Mouse (Mus musculus): ENCODE data around the gene Gm21887.
"Not testable (repeated sequence)": the region's sequence is repeated elsewhere in the genome, so short reads cannot be mapped to it uniquely, and the experiment has no call there.

Gm21887 gene

DNA sequence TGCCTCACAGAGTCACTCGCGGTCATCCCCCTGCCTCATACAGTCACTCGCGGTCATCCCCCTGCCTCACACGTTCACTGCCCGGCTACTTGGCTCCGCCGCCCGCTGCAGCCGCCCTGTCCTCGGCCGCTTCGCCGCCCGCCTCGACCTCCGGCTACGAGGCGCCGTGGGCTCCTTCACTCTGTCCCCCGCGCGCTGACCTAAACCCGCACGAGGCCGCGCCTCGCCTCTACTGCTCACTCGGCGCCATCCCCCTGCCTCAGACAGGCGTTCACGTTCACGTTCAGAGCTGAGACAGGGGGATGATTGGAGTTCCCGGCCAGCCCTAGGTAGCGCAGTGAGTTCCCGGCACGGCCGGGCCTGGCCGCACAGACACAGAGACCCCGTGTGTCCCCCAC lies 12.0 kb upstream of the Gm21887 start:
- peak; percentile 17; the same call in 1 of the 2 replicates for ATAC-seq (ENCODE audit: low TSS enrichment)

DNA sequence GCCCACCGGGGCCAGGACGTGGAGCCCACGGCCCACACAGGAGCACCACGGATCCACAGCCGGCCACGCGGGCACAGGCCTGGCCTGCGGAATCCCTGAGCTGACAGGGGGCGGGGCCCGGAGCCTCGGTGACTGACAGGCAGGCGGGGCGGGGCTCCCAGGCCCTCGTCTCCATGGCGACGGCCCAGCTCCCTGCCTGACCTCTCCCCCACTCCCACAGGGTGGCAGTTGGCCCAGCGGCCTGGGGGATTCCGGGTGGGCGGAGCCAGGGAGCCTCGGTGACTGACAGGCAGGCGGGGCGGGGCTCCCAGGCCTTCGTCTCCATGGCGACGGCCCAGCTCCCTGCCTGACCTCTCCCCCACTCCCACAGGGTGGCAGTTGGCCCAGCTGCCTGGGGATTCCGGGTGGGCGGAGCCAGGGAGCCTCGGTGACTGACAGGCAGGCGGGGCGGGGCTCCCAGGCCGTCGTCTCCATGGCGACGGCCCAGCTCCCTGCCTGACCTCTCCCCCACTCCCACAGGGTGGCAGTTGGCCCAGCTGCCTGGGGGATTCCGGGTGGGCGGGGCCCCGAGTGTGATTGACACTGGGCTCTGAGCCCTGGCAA lies 11.5 kb upstream of the Gm21887 start:
- peak; percentile 80 for ATAC-seq (ENCODE audit: low TSS enrichment)

- not testable (repeated sequence) for ATAC-seq (ENCODE audit: low TSS enrichment)
Observed at GRCm38 (mm10) chrX:169998559-169999219, 10.8 kb upstream of the Gm21887 start.

DNA sequence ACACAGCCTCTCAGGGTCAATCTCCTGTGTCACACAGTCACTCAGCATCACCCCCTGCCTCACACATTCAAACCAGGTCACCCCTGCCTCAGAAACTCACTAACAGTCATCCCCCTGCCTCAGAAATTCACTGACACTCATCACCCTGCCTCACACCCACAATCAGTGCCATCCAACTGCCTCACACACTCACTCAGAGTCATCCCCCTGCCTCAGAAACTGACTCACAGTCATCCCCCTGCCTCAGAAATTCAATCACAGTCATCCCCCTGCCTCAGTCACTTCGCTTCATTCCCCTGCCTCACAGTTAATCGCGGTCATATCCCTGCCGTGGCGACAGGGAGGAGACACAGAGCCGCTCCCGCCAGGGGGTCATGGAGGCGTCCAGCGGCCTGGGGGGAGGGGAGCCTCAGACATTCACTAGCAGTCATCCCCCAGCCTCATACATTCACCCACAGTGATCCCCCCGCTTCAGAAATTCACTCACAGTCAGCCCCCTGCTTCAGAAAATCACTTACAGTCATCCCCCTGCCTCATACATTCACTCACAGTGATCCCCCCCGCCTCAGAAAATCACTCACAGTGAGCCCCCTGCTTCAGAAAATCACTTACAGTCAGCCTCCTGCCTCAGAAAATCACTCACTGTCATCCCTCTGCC lies 10.1 kb upstream of the Gm21887 start:
- not testable (repeated sequence) for ATAC-seq (ENCODE audit: low TSS enrichment)

GRCm38 (mm10) chrX:169999912-170000641 lies 9.4 kb upstream of the Gm21887 start:
- not testable (repeated sequence) for ATAC-seq (ENCODE audit: low TSS enrichment)

DNA sequence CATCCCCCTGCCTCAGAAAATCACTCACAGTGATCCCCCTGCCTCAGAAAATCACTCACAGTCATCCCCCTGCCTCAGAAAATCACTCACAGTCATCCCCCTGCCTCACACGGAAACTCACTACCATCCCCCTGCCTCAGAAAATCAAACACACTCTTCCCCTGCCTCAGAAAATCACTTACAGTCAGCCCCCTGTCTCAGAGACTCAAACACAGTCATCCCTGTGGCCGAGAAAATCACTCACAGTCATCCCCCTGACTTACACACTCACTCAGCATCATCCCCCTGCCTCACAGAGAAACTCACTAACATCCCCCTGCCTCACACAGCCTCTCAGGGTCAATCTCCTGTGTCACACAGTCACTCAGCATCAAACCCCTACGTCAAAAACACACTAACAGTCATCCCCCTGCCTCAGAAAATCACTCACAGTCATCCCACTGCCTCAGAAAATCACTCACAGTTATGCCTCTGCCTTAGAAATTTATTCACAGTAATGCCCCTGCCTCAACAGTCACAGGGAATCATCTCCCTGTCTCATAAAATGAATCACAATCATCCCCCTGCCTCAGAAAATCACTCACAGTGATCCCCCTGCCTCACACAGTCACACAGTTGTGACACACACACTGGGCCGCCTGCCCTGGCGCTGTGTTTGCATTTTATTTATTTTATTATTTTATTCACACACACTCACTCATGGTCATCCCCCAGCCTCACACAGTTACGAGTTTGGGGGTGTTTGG lies 8.6 kb upstream of the Gm21887 start:
- not testable (repeated sequence) for ATAC-seq (ENCODE audit: low TSS enrichment)

GRCm38 (mm10) chrX:170001388-170001695 lies 8.1 kb upstream of the Gm21887 start:
- ATAC-seq (ENCODE audit: low TSS enrichment): peak; percentile 47; the same call in 1 of the 2 replicates

GRCm38 (mm10) chrX:170002510-170003197 lies 6.8 kb upstream of the Gm21887 start:
- peak; percentile 61 for ATAC-seq (ENCODE audit: low TSS enrichment)

GRCm38 (mm10) chrX:170003536-170003935 lies 5.9 kb upstream of the Gm21887 start:
- ATAC-seq (ENCODE audit: low TSS enrichment): not testable (repeated sequence)

GRCm38 (mm10) chrX:170004236-170004635 lies 5.2 kb upstream of the Gm21887 start:
- not testable (repeated sequence) for ATAC-seq (ENCODE audit: low TSS enrichment)

DNA sequence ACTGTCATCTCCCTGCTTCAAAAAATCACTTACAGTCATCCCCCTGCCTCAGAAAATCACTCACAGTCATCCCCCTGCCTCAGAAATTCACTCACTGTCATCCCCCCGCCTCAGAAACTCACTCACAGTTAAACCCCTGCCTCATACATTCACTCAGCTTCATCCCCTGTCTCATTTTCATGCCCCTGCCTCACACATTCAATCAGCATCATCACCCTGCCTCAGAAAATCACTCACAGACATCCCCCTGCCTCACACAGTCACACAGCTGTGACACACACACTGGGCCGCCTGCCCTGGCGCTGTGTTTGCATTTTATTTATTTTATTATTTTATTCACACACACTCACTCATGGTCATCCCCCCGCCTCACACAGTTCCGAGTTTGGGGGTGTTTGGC lies 4.7 kb upstream of the Gm21887 start:
- not testable (repeated sequence) for ATAC-seq (ENCODE audit: low TSS enrichment)

DNA sequence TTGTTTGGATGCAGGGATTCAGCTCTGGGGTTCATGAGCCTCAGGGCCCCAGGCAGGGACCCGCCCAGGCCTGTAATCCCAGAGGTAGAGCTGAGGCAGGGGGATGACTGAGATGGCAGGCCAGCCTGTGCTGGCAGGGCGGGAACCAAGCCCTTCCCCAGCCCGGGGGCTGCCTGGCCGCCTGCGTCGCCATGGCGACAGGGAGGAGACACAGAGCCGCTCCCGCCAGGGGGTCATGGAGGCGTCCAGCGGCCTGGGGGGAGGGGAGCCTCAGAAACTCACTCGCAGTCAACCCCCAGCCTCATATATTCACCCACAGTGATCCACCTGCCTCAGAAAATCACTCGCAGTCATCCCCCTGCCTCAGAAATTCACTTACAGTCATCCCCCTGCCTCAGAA lies 4.3 kb upstream of the Gm21887 start:
- not testable (repeated sequence) for ATAC-seq (ENCODE audit: low TSS enrichment)

DNA sequence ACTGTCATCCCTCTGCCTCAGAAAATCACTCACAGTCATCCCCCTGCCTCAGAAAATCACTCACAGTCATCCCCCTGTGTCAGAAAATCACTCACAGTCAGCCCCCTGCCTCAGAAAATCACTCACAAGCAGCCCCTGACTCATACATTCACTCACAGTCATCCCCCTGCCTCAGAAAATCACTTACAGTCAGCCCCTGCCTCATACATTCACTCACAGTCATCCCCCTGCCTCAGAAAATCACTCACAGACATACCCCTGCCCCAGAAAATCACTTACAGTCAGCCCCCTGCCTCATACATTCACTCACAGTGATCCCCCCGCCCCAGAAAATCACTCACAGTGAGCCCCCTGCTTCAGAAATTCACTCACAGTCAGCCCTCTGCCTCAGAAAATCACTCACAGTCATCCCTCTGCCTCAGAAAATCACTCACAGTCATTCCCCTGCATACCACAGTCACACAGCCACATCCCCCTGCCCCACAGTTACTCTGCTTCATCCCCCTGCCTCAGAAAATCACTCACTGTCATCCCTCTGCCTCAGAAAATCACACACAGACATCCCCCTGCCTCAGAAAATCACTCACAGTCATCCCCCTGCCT lies 3.7 kb upstream of the Gm21887 start:
- ATAC-seq (ENCODE audit: low TSS enrichment): not testable (repeated sequence)

- not testable (repeated sequence) for ATAC-seq (ENCODE audit: low TSS enrichment)
Observed at GRCm38 (mm10) chrX:170006694-170007247, 2.7 kb upstream of the Gm21887 start.

DNA sequence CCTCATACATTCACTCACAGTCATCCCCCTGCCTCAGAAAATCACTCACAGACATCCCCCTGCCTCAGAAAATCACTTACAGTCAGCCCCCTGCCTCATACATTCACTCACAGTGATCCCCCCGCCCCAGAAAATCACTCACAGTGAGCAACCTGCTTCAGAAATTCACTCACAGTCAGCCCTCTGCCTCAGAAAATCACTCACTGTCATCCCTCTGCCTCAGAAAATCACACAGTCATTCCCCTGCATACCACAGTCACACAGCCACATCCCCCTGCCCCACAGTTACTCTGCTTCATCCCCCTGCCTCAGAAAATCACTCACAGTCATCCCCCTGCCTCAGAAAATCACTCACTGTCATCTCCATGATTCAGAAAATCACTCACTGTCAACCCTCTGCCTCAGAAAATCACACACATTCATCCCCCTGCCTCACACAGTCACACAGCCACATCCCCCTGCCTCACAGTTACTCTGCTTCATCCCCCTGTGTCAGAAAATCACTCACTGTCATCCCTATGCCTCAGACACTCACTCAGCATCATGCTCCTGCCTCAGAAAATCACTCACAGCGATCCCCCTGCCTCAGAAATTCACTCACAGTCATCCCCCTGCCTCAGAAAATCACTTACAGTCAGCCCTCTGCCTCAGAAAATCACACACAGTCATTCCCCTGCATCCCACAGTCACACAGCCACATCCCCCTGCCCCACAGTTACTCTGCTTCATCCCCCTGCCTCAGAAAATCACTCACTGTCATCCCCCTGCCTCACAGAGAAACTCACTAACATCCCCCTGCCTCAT lies 1.9 kb upstream of the Gm21887 start:
- ATAC-seq (ENCODE audit: low TSS enrichment): not testable (repeated sequence)

DNA sequence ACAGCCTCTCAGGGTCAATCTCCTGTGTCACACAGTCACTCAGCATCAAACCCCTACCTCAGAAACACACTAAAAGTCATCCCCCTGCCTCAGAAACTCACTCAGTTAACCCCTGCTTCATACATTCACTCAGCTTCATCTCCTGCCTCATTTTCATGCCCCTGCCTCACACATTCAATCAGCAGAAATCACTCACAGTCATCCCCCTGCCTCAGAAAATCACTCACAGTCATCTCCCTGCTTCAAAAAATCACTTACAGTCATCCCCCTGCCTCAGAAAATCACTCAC lies 1.3 kb upstream of the Gm21887 start:
- not testable (repeated sequence) for ATAC-seq (ENCODE audit: low TSS enrichment)

GRCm38 (mm10) chrX:170008584-170008983 lies 875 bp upstream of the Gm21887 start:
- ATAC-seq (ENCODE audit: low TSS enrichment): not testable (repeated sequence)

GRCm38 (mm10) chrX:170009801-170010221 lies 352 bp downstream of the Gm21887 start:
- ATAC-seq (ENCODE audit: low TSS enrichment): peak; percentile 92

Data from frontal cortex, adult (tissue).